Mouse (Mus musculus) limb, embryonic 14.5 days (tissue): ENCODE results near the gene Armh1. TPM values are rescaled to one million over a fixed set of nuclear protein-coding genes. Genes with fewer than 3 reads are reported as not detected.

Experiments
- ATAC-seq: fragments of 200-750 bp; cut with Nextera tagmentation; 2 replicates; pipeline ENCODE4 v1.8.0; 2017; ENCODE audit warnings: low read depth, moderate number of reproducible peaks, moderate TSS enrichment; ENCODE audit not compliant: low FRiP score
- DNase-seq: peaks from one replicate; pipeline ENCODE4 v3.0.0-alpha.2; 2015; ENCODE audit warnings: low spot score
- H3K27ac ChIP-seq: fragments of 300-500 bp; sonication (generic); replicated peaks from 2 replicates; pipeline ENCODE4 v1.5.1; 2014; ENCODE audit warnings: low read depth, mild to moderate bottlenecking, low read length, moderate library complexity, mixed read lengths
- H3K27me3 ChIP-seq: fragments of 300-500 bp; sonication (generic); 2 replicates; pipeline ENCODE4 v1.6.1; 2014; ENCODE audit warnings: low read length, mixed read lengths; ENCODE audit not compliant: control insufficient read depth, insufficient read depth
- H3K36me3 ChIP-seq: fragments of 300-500 bp; sonication (generic); 2 replicates; pipeline ENCODE4 v1.6.1; 2014; ENCODE audit warnings: mild to moderate bottlenecking, low read length, moderate library complexity, mixed read lengths; ENCODE audit not compliant: control insufficient read depth, insufficient read depth
- H3K4me1 ChIP-seq: fragments of 300-500 bp; sonication (generic); 2 replicates; pipeline ENCODE4 v1.6.1; 2014; ENCODE audit warnings: antibody characterized with exemption, low read length, mixed read lengths; ENCODE audit not compliant: control insufficient read depth, insufficient read depth
- H3K4me2 ChIP-seq: fragments of 300-500 bp; sonication (generic); replicated peaks from 2 replicates; pipeline ENCODE4 v1.6.1; 2014; ENCODE audit warnings: low read depth, mild to moderate bottlenecking, low read length, moderate library complexity; ENCODE audit not compliant: severe bottlenecking
- H3K4me3 ChIP-seq: fragments of 300-500 bp; sonication (generic); replicated peaks from 2 replicates; pipeline ENCODE4 v1.5.1; 2014; ENCODE audit warnings: low read length
- H3K9ac ChIP-seq: fragments of 300-500 bp; sonication (generic); 2 replicates; pipeline ENCODE4 v1.6.1; 2014; ENCODE audit warnings: mild to moderate bottlenecking, low read depth, low read length, moderate library complexity; ENCODE audit not compliant: severe bottlenecking
- H3K9me3 ChIP-seq: fragments of 300-500 bp; sonication (generic); 2 replicates; pipeline ENCODE4 v1.6.1; 2016; ENCODE audit warnings: low read length; ENCODE audit not compliant: control insufficient read depth
- POLR2A ChIP-seq: fragments of 200-500 bp; IDR thresholded peaks from 2 replicates; pipeline ENCODE4 v1.8.0; 2012; ENCODE audit warnings: inconsistent platforms, mild to moderate bottlenecking, moderate library complexity, borderline replicate concordance; ENCODE audit not compliant: insufficient read depth, insufficient read length; ENCODE audit errors: extremely low read depth
- WGBS: fragments of 180-500 bp; shearing (Covaris S2); extraction: QIAGEN DNeasy Blood & Tissue Kit; methylation state at CpG from one replicate; pipeline ENCODE4 v1.1.7; 2014; 5-methylcytosine and 5-hydroxymethylcytosine counted together
- polyA plus RNA-seq, 2 experiments: library from polyadenylated mRNA; depleted of rRNA in 1 of 2; stranded (reverse) in 1 of 2; unstranded in 1 of 2; fragments of >200 nt; fragmentation: Nextera tagmentation in 1 of 2; extraction: Ambion mirVana in 1 of 2; gene quantifications; 2 replicates each; pipeline versions ENCODE4 v1.2.1 to v1.2.3; 2012 to 2014

Gene Armh1
- polyA plus RNA-seq, 2 experiments, result 0.40 to 1.4 TPM

- no peak for TF ChIP-seq POLR2A
- 91% methylated on average over 1 of the region's 1 CpGs for WGBS
- DNase-seq (no peak), ATAC-seq (no peak)
- Histone ChIP-seq H3K4me1 (peaks cover 14% of the 10 kb centered on the region), H3K36me3 (no peaks in the 10 kb centered on the region), H3K9me3 (no peaks in the 10 kb centered on the region), H3K9ac (no peak overlapping the region), H3K27me3 (no peaks in the 10 kb centered on the region), H3K4me2 (no peak overlapping the region), H3K4me3 (peak overlapping the region; percentile 66; the same call in 1 of the 2 replicates), H3K27ac (no peak overlapping the region)
These were observed 943 bp downstream of the Armh1 start for GRCm38 (mm10) chr4:117250982-117251381.

GRCm38 (mm10) chr4:117240867-117241266, 11.1 kb downstream of the Armh1 start:
- Histone ChIP-seq H3K27ac (0 out of 2 replicates have a peak overlapping the region, but pooled peaks have one; percentile 38), H3K9me3 (no peaks in the 10 kb centered on the region), H3K4me1 (0 out of 2 replicates have a peak, but pooled peaks cover 8% of the 10 kb centered on the region), H3K36me3 (no peaks in the 10 kb centered on the region), H3K4me2 (no peak overlapping the region), H3K27me3 (no peaks in the 10 kb centered on the region), H3K9ac (no peak overlapping the region), H3K4me3 (no peak overlapping the region)
- TF ChIP-seq POLR2A, result no peak
- ATAC-seq (no peak), DNase-seq (peak; percentile 54)
- WGBS, result 46% methylated on average over 6 of the region's 6 CpGs

- Histone ChIP-seq H3K9ac (no peak overlapping the region), H3K9me3 (no peaks in the 10 kb centered on the region), H3K27me3 (no peaks in the 10 kb centered on the region), H3K4me1 (0 out of 2 replicates have a peak, but pooled peaks cover 8% of the 10 kb centered on the region), H3K36me3 (no peaks in the 10 kb centered on the region), H3K27ac (no peak overlapping the region), H3K4me2 (no peak overlapping the region), H3K4me3 (no peak overlapping the region)
- ATAC-seq, result no peak
- DNase-seq, result no peak
- no peak for TF ChIP-seq POLR2A
- WGBS, result 25% methylated on average over 2 of the region's 2 CpGs
These were observed 12.8 kb downstream of the Armh1 start for GRCm38 (mm10) chr4:117239153-117239552.

- DNase-seq (peak; percentile 71), ATAC-seq (peak; percentile 48)
- WGBS, result 43% methylated on average over 4 of the region's 4 CpGs
- H3K4me2 ChIP-seq, result no peak overlapping the region
- H3K27ac ChIP-seq, result no peak overlapping the region; the same call in 1 of the 2 replicates
- H3K27me3 ChIP-seq, result no peaks in the 10 kb centered on the region
- H3K4me1 ChIP-seq, result 0 out of 2 replicates have a peak, but pooled peaks cover 6% of the 10 kb centered on the region
- H3K9ac ChIP-seq, result no peak overlapping the region
- H3K9me3 ChIP-seq, result no peaks in the 10 kb centered on the region
- H3K4me3 ChIP-seq, result no peak overlapping the region
- H3K36me3 ChIP-seq, result no peaks in the 10 kb centered on the region
- no peak for TF ChIP-seq POLR2A
These were observed 16.1 kb downstream of the Armh1 start for GRCm38 (mm10) chr4:117235822-117236221.

- Histone ChIP-seq H3K4me1 (0 out of 2 replicates have a peak, but pooled peaks cover under 1% of the 10 kb centered on the region), H3K36me3 (no peaks in the 10 kb centered on the region), H3K27ac (no peak overlapping the region), H3K27me3 (no peaks in the 10 kb centered on the region), H3K9ac (no peak overlapping the region), H3K4me2 (no peak overlapping the region), H3K9me3 (no peaks in the 10 kb centered on the region), H3K4me3 (no peak overlapping the region)
- DNase-seq, result no peak
- ATAC-seq, result no peak
- WGBS, result 21% methylated on average over 7 of the region's 7 CpGs
- TF ChIP-seq POLR2A, result no peak
These were observed 17.7 kb downstream of the Armh1 start for GRCm38 (mm10) chr4:117234166-117234741.
